9 mouse cellular contexts compared by ENCODE assay signal in genomic region chr16:10783883-10784792, GRCm38 (mm10). TPM values are rescaled to one million over a fixed set of nuclear protein-coding genes. Genes with fewer than 3 reads are reported as not detected.
A peak's percentile ranks its signal among the peaks of the same experiment; 100 is the strongest.
DNase-seq lines count a peak whose midpoint lies in the region; ATAC-seq and TF ChIP-seq lines count a peak whose summit lies in the region.
"Had no signal": no experiment of that assay in that cellular context is flagged by ENCODE, and none has a peak within 500 bp of the region (broad histone marks: within the 10 kb centered on the region; RNA-seq: fewer than 3 reads in every experiment).

No protein-coding gene starts in this region.

- H3K4me1 ChIP-seq in kidney, adult 2 months (ENCODE audit: control insufficient read depth, insufficient read depth, low read length), result no peaks in the 10 kb centered on the region
- H3K4me1 ChIP-seq in forebrain, embryonic 12.5 days, result peaks cover 30% of the 10 kb centered on the region
- H3K4me1 ChIP-seq in hindbrain, embryonic 16.5 days (ENCODE audit: control insufficient read depth, insufficient read depth, low read depth, low read length), result peaks cover 12% of the 10 kb centered on the region
- H3K4me1 ChIP-seq in liver, adult 2 months (ENCODE audit: control insufficient read depth, insufficient read depth, low read length), result no peaks in the 10 kb centered on the region
- H3K4me1 ChIP-seq in neural tube, embryonic 12.5 days, result peaks cover 26% of the 10 kb centered on the region

- peak overlapping the region; percentile 60 for H3K4me3 ChIP-seq in kidney, adult 2 months (ENCODE audit: insufficient read depth, low read depth, low read length)
- H3K4me3 ChIP-seq in forebrain, embryonic 12.5 days (replicated peaks), result peak overlapping the region; percentile 70
- H3K4me3 ChIP-seq in hindbrain, embryonic 16.5 days (ENCODE audit: low read length), result peak overlapping the region; percentile 79
- H3K4me3 ChIP-seq in liver, adult 2 months (ENCODE audit: insufficient read depth, low read depth, low read length), result peak overlapping the region; percentile 91
- H3K4me3 ChIP-seq in neural tube, embryonic 12.5 days, result peak overlapping the region; percentile 68

- no peak for TF ChIP-seq CTCF in kidney, adult 2 months (conservative IDR thresholded peaks at IDR 0.05; ENCODE audit: insufficient read depth, insufficient read length, low read depth, low read length)
- 0 out of 2 replicates have a peak, but pooled peaks have one; percentile 12 for TF ChIP-seq CTCF in liver, adult 2 months (IDR thresholded peaks at IDR 0.05; ENCODE audit: low read depth, low read length)

- H3K27ac ChIP-seq in kidney, adult 2 months (ENCODE audit: insufficient read depth, low read depth, low read length), result no peak overlapping the region
- H3K27ac ChIP-seq in forebrain, embryonic 12.5 days, result no peak overlapping the region
- H3K27ac ChIP-seq in hindbrain, embryonic 16.5 days (ENCODE audit: low read depth, low read length), result peak overlapping the region; percentile 96
- H3K27ac ChIP-seq in liver, adult 2 months (replicated peaks; ENCODE audit: insufficient read depth, low read depth, low read length), result no peak overlapping the region
- no peak overlapping the region for H3K27ac ChIP-seq in neural tube, embryonic 12.5 days

- ATAC-seq in forebrain, embryonic 12.5 days (ENCODE audit: low FRiP score), result peak; percentile 7; the same call in 1 of the 2 replicates
- ATAC-seq in hindbrain, embryonic 16.5 days, result no peak
- ATAC-seq in neural tube, embryonic 12.5 days (ENCODE audit: low FRiP score, low read depth), result peak; percentile 5; the same call in 1 of the 2 replicates
- no peak for ATAC-seq in megakaryocyte progenitor cell, adult 5-6 weeks (replicated peaks; ENCODE audit: poor library complexity)

- DNase-seq in kidney, adult 2 months, result peak; percentile 42
- DNase-seq in kidney, adult 11 months, result no peak
- DNase-seq in adrenal gland, postnatal 14 days, result peak; percentile 74
- no peak for DNase-seq in liver, adult 2 months (ENCODE audit: extremely low read depth, low read depth, low spot score)

- no peaks in the 10 kb centered on the region for H3K9me3 ChIP-seq in forebrain, embryonic 12.5 days
- no peaks in the 10 kb centered on the region for H3K9me3 ChIP-seq in hindbrain, embryonic 16.5 days (ENCODE audit: control insufficient read depth, low read length)
- no peaks in the 10 kb centered on the region for H3K9me3 ChIP-seq in neural tube, embryonic 12.5 days

- no peaks in the 10 kb centered on the region for H3K79me2 ChIP-seq in liver, adult 2 months (ENCODE audit: control insufficient read depth, insufficient read depth, low read length)

- H3K4me2 ChIP-seq in forebrain, embryonic 12.5 days, result peak overlapping the region; percentile 82
- H3K4me2 ChIP-seq in hindbrain, embryonic 16.5 days (ENCODE audit: low read length), result peak overlapping the region; percentile 99
- peak overlapping the region; percentile 99 for H3K4me2 ChIP-seq in neural tube, embryonic 12.5 days (replicated peaks)

- H3K36me3 ChIP-seq in kidney, adult 2 months (ENCODE audit: control insufficient read depth, insufficient read depth, low read length), result no peaks in the 10 kb centered on the region
- H3K36me3 ChIP-seq in forebrain, embryonic 12.5 days (replicated peaks), result no peaks in the 10 kb centered on the region
- no peaks in the 10 kb centered on the region for H3K36me3 ChIP-seq in hindbrain, embryonic 16.5 days (ENCODE audit: control insufficient read depth, insufficient read depth, low read length)
- H3K36me3 ChIP-seq in liver, adult 2 months (ENCODE audit: control insufficient read depth, insufficient read depth, low read length), result no peaks in the 10 kb centered on the region
- H3K36me3 ChIP-seq in neural tube, embryonic 12.5 days, result no peaks in the 10 kb centered on the region

- TF ChIP-seq POLR2A in kidney, adult 2 months (IDR thresholded peaks at IDR 0.05; ENCODE audit: low read depth, low read length), result no peak
- TF ChIP-seq POLR2A in liver, adult 2 months (IDR thresholded peaks at IDR 0.05; ENCODE audit: extremely low read depth, insufficient read depth, low read length), result no peak

- WGBS in kidney, adult 2 months, result 4% methylated on average over 81 of the region's 81 CpGs
- 3% methylated on average over 79 of the region's 81 CpGs for WGBS in forebrain, embryonic 12.5 days
- WGBS in hindbrain, embryonic 16.5 days, result 2% methylated on average over 81 of the region's 81 CpGs
- 11% methylated on average over 81 of the region's 81 CpGs for whole genome bisulfite sequencing in liver, adult 2 months
- 3% methylated on average over 81 of the region's 81 CpGs for WGBS in neural tube, embryonic 12.5 days

- H3K9ac ChIP-seq in forebrain, embryonic 12.5 days, result peak overlapping the region; percentile 65
- peak overlapping the region; percentile 86 for H3K9ac ChIP-seq in hindbrain, embryonic 16.5 days (ENCODE audit: low read depth, low read length)
- H3K9ac ChIP-seq in liver, adult 2 months (ENCODE audit: low read depth, low read length), result peak overlapping the region; percentile 81
- peak overlapping the region; percentile 73 for H3K9ac ChIP-seq in neural tube, embryonic 12.5 days

- no peaks in the 10 kb centered on the region for H3K27me3 ChIP-seq in kidney, adult 2 months (replicated peaks; ENCODE audit: control insufficient read depth, insufficient read depth, low read length)
- H3K27me3 ChIP-seq in forebrain, embryonic 12.5 days, result peaks cover 30% of the 10 kb centered on the region
- no peaks in the 10 kb centered on the region for H3K27me3 ChIP-seq in hindbrain, embryonic 16.5 days (replicated peaks; ENCODE audit: control insufficient read depth, insufficient read depth, low read length)
- H3K27me3 ChIP-seq in liver, adult 2 months (ENCODE audit: control insufficient read depth, insufficient read depth, low read length), result 0 out of 2 replicates have a peak, but pooled peaks cover 5% of the 10 kb centered on the region
- H3K27me3 ChIP-seq in neural tube, embryonic 12.5 days (replicated peaks), result peaks cover 30% of the 10 kb centered on the region; the same call in 1 of the 2 replicates

RNA-seq across cellular contexts. Expression of gene Socs1, which starts 1.2 kb away (rescaled TPM):
- 1.8 and 2.7 TPM in 2 replicates for polyA plus RNA-seq in kidney, adult 2 months (2012; rRNA removed)
- total RNA-seq in adrenal gland, postnatal 14 days (2021), result 2.4 and 3.7 TPM in 2 replicates
- polyA plus RNA-seq in forebrain, embryonic 12.5 days (2016; fragmentation: Nextera tagmentation; extraction: Ambion mirVana), result 2.2 and 2.6 TPM in 2 replicates
- 4.6 and 4.9 TPM in 2 replicates for polyA plus RNA-seq in hindbrain, embryonic 16.5 days (2015; fragmentation: Nextera tagmentation; extraction: Ambion mirVana)
- total RNA-seq in liver, adult 2 months (2014; rRNA removed), result 0.13 and 0.18 TPM in 2 replicates
- polyA plus RNA-seq in liver, adult 2 months (2012; rRNA removed), result 1.2 TPM in 2 replicates
- polyA plus RNA-seq in neural tube, embryonic 12.5 days (2016; fragmentation: Nextera tagmentation; extraction: Ambion mirVana), result 3.0 and 3.6 TPM in 2 replicates
- total RNA-seq in megakaryocyte progenitor cell, adult 5-6 weeks (2015), result 0.39 and 0.59 TPM in 2 replicates
- 0.64 and 1.4 TPM in 2 replicates for total RNA-seq in megakaryocyte progenitor cell, adult 5-6 weeks (2017)

RNA-seq across cellular contexts. Expression of gene Tnp2, which starts 4.3 kb away (rescaled TPM):
- 3.7 and 8.9 TPM in 2 replicates for polyA plus RNA-seq in kidney, adult 2 months (2012; rRNA removed)
- total RNA-seq in adrenal gland, postnatal 14 days (2021), result not detected in 2 replicates
- polyA plus RNA-seq in forebrain, embryonic 12.5 days (2016; fragmentation: Nextera tagmentation; extraction: Ambion mirVana), result not detected in 2 replicates
- 0.30 TPM in 1 of 2 replicates, not detected in the other for polyA plus RNA-seq in hindbrain, embryonic 16.5 days (2015; fragmentation: Nextera tagmentation; extraction: Ambion mirVana)
- not detected in 2 replicates for total RNA-seq in liver, adult 2 months (2014; rRNA removed)
- 0.87 TPM in 1 of 2 replicates, not detected in the other for polyA plus RNA-seq in liver, adult 2 months (2012; rRNA removed)
- polyA plus RNA-seq in neural tube, embryonic 12.5 days (2016; fragmentation: Nextera tagmentation; extraction: Ambion mirVana), result not detected in 2 replicates
- not detected in 2 replicates for total RNA-seq in megakaryocyte progenitor cell, adult 5-6 weeks (2015)
- not detected in 2 replicates for total RNA-seq in megakaryocyte progenitor cell, adult 5-6 weeks (2017)
- total RNA-seq: adrenal gland, adult 18-20 months had no signal

RNA-seq across cellular contexts. Expression of gene Prm3, which starts 6.6 kb away (rescaled TPM):
- polyA plus RNA-seq in kidney, adult 2 months (2012; rRNA removed), result not detected in 2 replicates
- not detected in 2 replicates for total RNA-seq in adrenal gland, postnatal 14 days (2021)
- not detected in 2 replicates for polyA plus RNA-seq in forebrain, embryonic 12.5 days (2016; fragmentation: Nextera tagmentation; extraction: Ambion mirVana)
- not detected in 2 replicates for polyA plus RNA-seq in hindbrain, embryonic 16.5 days (2015; fragmentation: Nextera tagmentation; extraction: Ambion mirVana)
- not detected in 2 replicates for total RNA-seq in liver, adult 2 months (2014; rRNA removed)
- polyA plus RNA-seq in liver, adult 2 months (2012; rRNA removed), result not detected in 2 replicates
- not detected in 2 replicates for polyA plus RNA-seq in neural tube, embryonic 12.5 days (2016; fragmentation: Nextera tagmentation; extraction: Ambion mirVana)
- total RNA-seq in megakaryocyte progenitor cell, adult 5-6 weeks (2015), result not detected in 2 replicates
- not detected in 2 replicates for total RNA-seq in megakaryocyte progenitor cell, adult 5-6 weeks (2017)
- total RNA-seq: adrenal gland, adult 18-20 months had no signal

RNA-seq across cellular contexts. Expression of gene Prm2, which starts 11.8 kb away (rescaled TPM):
- 1.8 and 5.4 TPM in 2 replicates for polyA plus RNA-seq in kidney, adult 2 months (2012; rRNA removed)
- total RNA-seq in adrenal gland, postnatal 14 days (2021), result not detected in 2 replicates
- polyA plus RNA-seq in forebrain, embryonic 12.5 days (2016; fragmentation: Nextera tagmentation; extraction: Ambion mirVana), result not detected in 2 replicates
- not detected in 2 replicates for polyA plus RNA-seq in hindbrain, embryonic 16.5 days (2015; fragmentation: Nextera tagmentation; extraction: Ambion mirVana)
- not detected in 2 replicates for total RNA-seq in liver, adult 2 months (2014; rRNA removed)
- 0.22 TPM in 1 of 2 replicates, not detected in the other for polyA plus RNA-seq in liver, adult 2 months (2012; rRNA removed)
- not detected in 2 replicates for polyA plus RNA-seq in neural tube, embryonic 12.5 days (2016; fragmentation: Nextera tagmentation; extraction: Ambion mirVana)
- total RNA-seq in megakaryocyte progenitor cell, adult 5-6 weeks (2015), result not detected in 2 replicates
- total RNA-seq in megakaryocyte progenitor cell, adult 5-6 weeks (2017), result not detected in 2 replicates
- total RNA-seq: adrenal gland, adult 18-20 months had no signal

RNA-seq across cellular contexts. Expression of gene Prm1, which starts 21.5 kb away (rescaled TPM):
- 1.8 and 4.0 TPM in 2 replicates for polyA plus RNA-seq in kidney, adult 2 months (2012; rRNA removed)
- not detected in 2 replicates for total RNA-seq in adrenal gland, postnatal 14 days (2021)
- not detected in 2 replicates for polyA plus RNA-seq in forebrain, embryonic 12.5 days (2016; fragmentation: Nextera tagmentation; extraction: Ambion mirVana)
- 0.51 TPM in 1 of 2 replicates, not detected in the other for polyA plus RNA-seq in hindbrain, embryonic 16.5 days (2015; fragmentation: Nextera tagmentation; extraction: Ambion mirVana)
- total RNA-seq in liver, adult 2 months (2014; rRNA removed), result not detected in 2 replicates
- 0.70 TPM in 1 of 2 replicates, not detected in the other for polyA plus RNA-seq in liver, adult 2 months (2012; rRNA removed)
- polyA plus RNA-seq in neural tube, embryonic 12.5 days (2016; fragmentation: Nextera tagmentation; extraction: Ambion mirVana), result not detected in 2 replicates
- total RNA-seq in megakaryocyte progenitor cell, adult 5-6 weeks (2015), result not detected in 2 replicates
- total RNA-seq in megakaryocyte progenitor cell, adult 5-6 weeks (2017), result not detected in 2 replicates
- total RNA-seq: adrenal gland, adult 18-20 months had no signal

Comparison
In these comparisons a context has a peak if more than half of its experiments do, and no peak if none do; other contexts are left out.
1. DNase-seq: peak in kidney, adult 2 months (single experiment) and adrenal gland, postnatal 14 days (single experiment); none in kidney, adult 11 months (single experiment) and liver, adult 2 months (single experiment).
2. ATAC-seq: peak in forebrain, embryonic 12.5 days (single experiment) and neural tube, embryonic 12.5 days (single experiment); none in hindbrain, embryonic 16.5 days (single experiment) and megakaryocyte progenitor cell, adult 5-6 weeks (single experiment).
3. Peak in every context shown above with its lines, with median percentiles within 50 percentile points of each other: H3K4me3 ChIP-seq, H3K4me2 ChIP-seq and H3K9ac ChIP-seq.